Mouse (Mus musculus): ENCODE results near the gene Ptprj. TPM values are rescaled to one million over a fixed set of nuclear protein-coding genes. Genes with fewer than 3 reads are reported as not detected.
"Not testable (repeated sequence)": the region's sequence is repeated elsewhere in the genome, so short reads cannot be mapped to it uniquely, and the experiment has no call there.

The Ptprj gene
- total RNA-seq, 2 experiments from 2014 or later = 19.1 to 26.4 TPM

DNA sequence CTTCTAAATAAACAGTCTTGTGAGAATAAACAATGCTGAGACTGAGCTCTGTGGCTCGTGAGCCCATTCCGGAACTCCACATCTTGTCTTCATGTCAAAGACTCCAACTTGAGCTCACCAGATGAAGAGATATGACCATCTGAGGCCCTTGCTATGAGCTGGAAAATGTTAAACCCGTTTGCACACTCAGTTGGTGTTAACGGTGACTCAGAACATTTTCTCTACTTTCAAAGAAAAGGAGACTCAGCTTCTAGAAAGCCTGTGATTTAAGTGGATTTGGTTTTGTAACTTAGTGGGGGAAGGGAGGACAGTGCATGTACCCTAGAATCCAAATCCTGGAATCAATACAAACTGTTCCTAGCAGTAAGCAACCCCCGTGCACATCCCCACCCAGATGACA lies 136.6 kb downstream of the Ptprj start:
- no peak for ATAC-seq (replicated peaks; ENCODE audit: low FRiP score, poor library complexity, severe bottlenecking)

GRCm38 (mm10) chr2:90441811-90442210 lies 138.6 kb downstream of the Ptprj start:
- not testable (repeated sequence) for ATAC-seq (replicated peaks; ENCODE audit: low FRiP score, poor library complexity, severe bottlenecking)

DNA sequence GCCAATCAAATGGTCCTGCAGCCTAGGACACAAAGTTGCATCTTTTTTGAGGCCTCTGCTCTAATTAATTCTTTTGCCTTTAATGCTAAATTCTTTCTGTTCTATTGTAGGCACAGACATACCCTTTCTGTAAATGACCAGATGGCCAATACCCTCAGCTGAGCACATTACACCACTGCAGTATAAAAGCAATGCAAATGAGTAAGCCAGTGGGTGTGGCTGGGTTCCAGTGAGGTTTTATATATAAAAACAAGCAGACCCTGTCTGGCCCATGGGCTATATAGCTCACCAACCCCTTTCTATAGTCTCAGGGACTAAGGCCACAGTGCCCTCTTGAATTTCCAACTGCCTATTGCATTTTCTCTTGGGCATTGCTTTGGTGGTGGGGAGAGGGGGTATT lies 140.3 kb downstream of the Ptprj start:
- ATAC-seq (replicated peaks; ENCODE audit: low FRiP score, poor library complexity, severe bottlenecking) = not testable (repeated sequence)

GRCm38 (mm10) chr2:90437453-90437852 lies 143.0 kb downstream of the Ptprj start:
- 0 out of 2 replicates have a peak, but pooled peaks have one; percentile 39 for ATAC-seq (replicated peaks; ENCODE audit: low FRiP score, poor library complexity, severe bottlenecking)

DNA sequence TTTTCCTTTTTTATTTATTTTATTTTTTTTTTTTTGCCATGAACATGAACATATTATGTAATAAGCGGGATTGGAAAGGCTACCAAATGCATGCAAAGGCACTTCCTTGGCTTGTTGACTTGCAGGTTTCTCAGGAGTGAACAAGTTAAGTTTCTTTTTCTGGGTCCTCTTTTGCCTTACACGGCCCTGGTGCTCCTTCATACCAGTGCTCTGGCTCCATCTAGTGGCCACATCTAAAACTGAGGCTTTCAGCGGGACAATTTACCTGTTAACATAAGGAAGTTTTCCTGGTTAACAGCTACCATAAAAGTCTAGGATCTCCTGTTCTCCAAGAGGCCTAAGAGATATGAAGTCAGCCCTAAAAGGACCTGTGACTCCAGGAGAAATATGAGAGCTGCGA lies 150.7 kb downstream of the Ptprj start:
- peak; percentile 65 for ATAC-seq (replicated peaks; ENCODE audit: low FRiP score, poor library complexity, severe bottlenecking)

- not testable (repeated sequence) for ATAC-seq (replicated peaks; ENCODE audit: low FRiP score, poor library complexity, severe bottlenecking)
Observed at GRCm38 (mm10) chr2:90428988-90429717, 151.3 kb downstream of the Ptprj start.

DNA sequence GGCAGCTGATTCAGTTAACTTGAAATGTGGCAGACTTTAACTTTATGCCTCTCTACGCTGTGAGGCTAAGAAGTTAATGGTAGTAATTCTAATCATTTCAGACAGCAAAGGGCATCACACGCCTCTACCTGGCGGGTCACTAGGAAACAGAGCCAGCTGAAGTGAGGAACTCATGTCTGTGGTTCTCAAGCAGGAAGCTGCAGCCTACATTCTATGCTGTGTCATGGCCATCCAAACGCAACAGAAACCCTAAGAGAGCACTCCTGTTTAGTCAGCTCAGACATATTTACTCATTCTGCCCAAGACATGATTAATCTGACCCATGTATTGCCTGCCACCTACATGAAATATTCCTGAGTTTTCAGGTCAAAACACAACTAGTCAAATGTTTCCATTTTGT lies 155.5 kb downstream of the Ptprj start:
- ATAC-seq (replicated peaks; ENCODE audit: low FRiP score, poor library complexity, severe bottlenecking) = not testable (repeated sequence)

- ATAC-seq (replicated peaks; ENCODE audit: low FRiP score, poor library complexity, severe bottlenecking) = not testable (repeated sequence)
Observed at GRCm38 (mm10) chr2:90422282-90422681, 158.2 kb downstream of the Ptprj start.

DNA sequence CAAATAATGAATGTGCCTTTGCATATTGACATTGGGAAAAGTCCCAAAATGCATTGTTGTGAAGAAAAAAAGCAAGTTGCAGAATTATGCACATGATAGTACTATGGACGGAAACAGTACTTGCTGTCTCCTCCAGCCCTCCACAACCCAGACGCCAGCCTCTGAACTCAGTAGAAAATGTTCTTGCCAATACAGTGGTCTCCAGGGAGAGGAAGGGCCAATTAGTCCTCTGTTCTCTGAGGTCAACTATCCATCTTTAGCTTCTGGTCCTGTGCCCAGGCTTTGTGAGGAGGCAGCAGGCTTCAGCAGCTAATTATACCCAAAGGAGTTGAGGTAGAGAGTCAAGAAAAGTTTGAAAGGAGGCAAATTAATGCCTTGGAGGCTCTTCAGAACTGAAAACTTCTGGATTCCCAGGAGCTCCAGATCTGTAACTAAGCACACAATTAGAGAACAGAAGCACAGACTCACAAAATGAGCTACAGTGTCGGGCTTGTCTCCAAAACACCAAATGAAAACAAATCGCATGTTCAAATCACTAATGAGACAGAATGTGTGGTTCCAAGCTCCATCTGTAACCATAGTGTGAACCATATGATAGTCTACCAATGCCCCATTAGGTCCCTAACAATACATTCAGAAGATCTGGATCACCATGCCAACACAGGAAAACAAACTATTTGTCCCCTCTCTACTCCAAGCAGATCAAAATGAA lies 166.2 kb downstream of the Ptprj start:
- ATAC-seq (replicated peaks; ENCODE audit: low FRiP score, poor library complexity, severe bottlenecking) = not testable (repeated sequence)

GRCm38 (mm10) chr2:90398633-90399107 lies 181.8 kb downstream of the Ptprj start, which contains the start of gene Olfr1274-ps:
Gene Olfr1274-ps, plus strand, starts transcription at chr2:90398683.
- ATAC-seq (replicated peaks; ENCODE audit: low FRiP score, poor library complexity, severe bottlenecking) = not testable (repeated sequence)

Other genes starting within 250 kb of the Ptprj start
- gene Olfr1274-ps, start 182.0 kb downstream of the Ptprj start, total RNA-seq (2015; ENCODE audit: low replicate concordance) = not detected in 2 replicates
- not detected in 2 replicates for gene Olfr1274-ps, start 182.0 kb downstream of the Ptprj start, total RNA-seq (2017; ENCODE audit: low replicate concordance)
- 103 and 115 TPM in 2 replicates for gene Nup160, start 96.6 kb upstream of the Ptprj start, total RNA-seq (2015; ENCODE audit: low replicate concordance)
- 91.8 and 101 TPM in 2 replicates for gene Nup160, start 96.6 kb upstream of the Ptprj start, total RNA-seq (2017; ENCODE audit: low replicate concordance)
- gene Fnbp4, start 164.7 kb upstream of the Ptprj start, total RNA-seq (2015; ENCODE audit: low replicate concordance) = 134 and 182 TPM in 2 replicates
- gene Fnbp4, start 164.7 kb upstream of the Ptprj start, total RNA-seq (2017; ENCODE audit: low replicate concordance) = 329 and 333 TPM in 2 replicates
- not detected in 2 replicates for gene Agbl2, start 202.1 kb upstream of the Ptprj start, total RNA-seq (2015; ENCODE audit: low replicate concordance)
- not detected in 2 replicates for gene Agbl2, start 202.1 kb upstream of the Ptprj start, total RNA-seq (2017; ENCODE audit: low replicate concordance)

Data from erythroid progenitor cell, adult 5-6 weeks (primary cell).